Mouse (Mus musculus) kidney, postnatal 25 days (tissue): ENCODE results near the gene Dgkq.
A peak's percentile ranks its signal among the peaks of the same experiment; 100 is the strongest.
"Not testable (repeated sequence)": the region's sequence is repeated elsewhere in the genome, so short reads cannot be mapped to it uniquely, and the experiment has no call there.

Source experiments
- DNase-seq, 2 experiments: peaks; one replicate each; pipeline ENCODE4 v3.0.0; 2021; ENCODE audit warnings: mixed read lengths in 2 of 2

The Dgkq gene

GRCm38 (mm10) chr5:108654444-108654990 lies 15.0 kb downstream of the Dgkq start:
- DNase-seq = peak; percentile 53 to 80

- no peak for DNase-seq
These were observed 16.1 kb downstream of the Dgkq start for GRCm38 (mm10) chr5:108653341-108653740.

GRCm38 (mm10) chr5:108651823-108652222 lies 17.6 kb downstream of the Dgkq start:
- DNase-seq = peak; percentile 79 to 88

GRCm38 (mm10) chr5:108651136-108651720 lies 18.2 kb downstream of the Dgkq start:
- DNase-seq = no peak

GRCm38 (mm10) chr5:108650341-108650740 lies 19.1 kb downstream of the Dgkq start:
- DNase-seq = no peak

GRCm38 (mm10) chr5:108648937-108649576 lies 20.4 kb downstream of the Dgkq start:
- no peak for DNase-seq

- no peak for DNase-seq
These were observed 21.5 kb downstream of the Dgkq start for GRCm38 (mm10) chr5:108647820-108648465.

- DNase-seq = no peak
These were observed 22.2 kb downstream of the Dgkq start for GRCm38 (mm10) chr5:108647311-108647710.

- DNase-seq = peak in 1 of 2 experiments; percentile 23
These were observed 23.2 kb downstream of the Dgkq start for GRCm38 (mm10) chr5:108646343-108646660.

GRCm38 (mm10) chr5:108645651-108646342 lies 23.7 kb downstream of the Dgkq start:
- peak in 1 of 2 experiments; percentile 69 for DNase-seq

- no peak for DNase-seq
These were observed 25.8 kb downstream of the Dgkq start for GRCm38 (mm10) chr5:108643674-108644073.

- no peak for DNase-seq
These were observed 33.3 kb downstream of the Dgkq start for GRCm38 (mm10) chr5:108636172-108636571.

GRCm38 (mm10) chr5:108634088-108634487 lies 35.4 kb downstream of the Dgkq start:
- not testable (repeated sequence) for DNase-seq

GRCm38 (mm10) chr5:108633676-108634075 lies 35.8 kb downstream of the Dgkq start:
- DNase-seq = no peak

GRCm38 (mm10) chr5:108629634-108630483 lies 39.6 kb downstream of the Dgkq start, which contains the start of the genes Gak and Tmem175:
Gak (minus strand) TSS chr5:108629755.
Tmem175 (plus strand) TSS chr5:108629770.
- DNase-seq = peak; percentile 94 to 97

- no peak for DNase-seq
These were observed 40.4 kb downstream of the Dgkq start for GRCm38 (mm10) chr5:108628891-108629633.

- no peak for DNase-seq
These were observed 43.3 kb downstream of the Dgkq start for GRCm38 (mm10) chr5:108626050-108626660.

- no peak for DNase-seq
These were observed 47.6 kb downstream of the Dgkq start for GRCm38 (mm10) chr5:108621870-108622269.

GRCm38 (mm10) chr5:108610426-108610825 lies 59.0 kb downstream of the Dgkq start:
- no peak for DNase-seq

GRCm38 (mm10) chr5:108602537-108602936 lies 66.9 kb downstream of the Dgkq start:
- DNase-seq = no peak

- no peak for DNase-seq
These were observed 69.5 kb downstream of the Dgkq start for GRCm38 (mm10) chr5:108599923-108600322.
